Mouse (Mus musculus): Measurements from ENCODE around the gene Pdik1l. TPM values are rescaled to one million over a fixed set of nuclear protein-coding genes. Genes with fewer than 3 reads are reported as not detected.
"Not testable (repeated sequence)": the region's sequence is repeated elsewhere in the genome, so short reads cannot be mapped to it uniquely, and the experiment has no call there.

Pdik1l gene
- total and polyA plus RNA-seq, 2 experiments from 2014 or later = 30.8 to 44.8 TPM

DNA sequence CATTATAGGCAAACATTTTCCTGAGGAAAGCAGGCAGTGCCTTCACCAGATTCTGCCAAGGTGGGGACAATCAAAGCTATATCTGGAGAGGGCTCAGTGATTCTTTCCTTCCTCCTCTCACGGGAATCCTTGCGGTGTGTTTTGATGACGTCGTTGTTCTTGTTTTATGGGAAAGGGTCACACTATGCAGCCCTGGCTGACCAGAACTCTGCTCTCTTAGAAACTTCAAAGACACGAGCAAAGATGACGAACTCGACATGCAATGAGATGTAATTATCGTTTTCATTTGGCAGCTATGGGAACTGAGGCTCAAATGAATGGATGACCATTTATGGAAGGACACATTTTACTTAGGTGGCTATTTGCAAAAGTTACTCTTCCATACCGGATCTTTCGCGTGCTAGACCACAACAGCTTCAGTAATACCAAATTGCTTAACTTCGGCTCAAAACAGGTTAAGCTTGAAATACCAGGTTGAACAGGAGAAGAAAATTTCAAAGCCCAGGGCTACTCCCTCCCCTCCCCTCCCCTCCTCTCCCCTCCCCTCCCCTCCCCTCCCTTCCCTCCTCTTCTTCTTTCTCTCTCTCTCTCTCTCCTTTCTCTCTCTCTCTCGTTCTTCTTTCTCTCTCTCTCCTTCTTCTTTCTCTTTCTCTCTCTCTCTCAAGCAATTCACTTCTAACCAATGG is 14.8 kb downstream of the Pdik1l start:
- 39% methylated on average over 12 of the region's 13 CpGs for WGBS
- H3K9ac ChIP-seq (replicated peaks; ENCODE audit: low read length, poor library complexity, severe bottlenecking) = no peak overlapping the region
- H3K27me3 ChIP-seq (ENCODE audit: insufficient read depth, low read length) = no peaks in the 10 kb centered on the region
- no peak for DNase-seq (ENCODE audit: low spot score)
- H3K27ac ChIP-seq (ENCODE audit: low read depth, low read length) = no peak overlapping the region
- no peak overlapping the region for H3K4me3 ChIP-seq (ENCODE audit: low read depth, low read length)
- H3K4me2 ChIP-seq (ENCODE audit: low read depth, low read length, poor library complexity, severe bottlenecking) = no peak overlapping the region
- H3K4me1 ChIP-seq (ENCODE audit: insufficient read depth, low read length) = no peaks in the 10 kb centered on the region
- no peak for TF ChIP-seq CTCF (IDR thresholded peaks at IDR 0.05)
- ATAC-seq (ENCODE audit: low FRiP score) = no peak
- H3K36me3 ChIP-seq (ENCODE audit: insufficient read depth, low read length) = peaks cover 14% of the 10 kb centered on the region
- no peaks in the 10 kb centered on the region for H3K9me3 ChIP-seq (ENCODE audit: low read length)

DNA sequence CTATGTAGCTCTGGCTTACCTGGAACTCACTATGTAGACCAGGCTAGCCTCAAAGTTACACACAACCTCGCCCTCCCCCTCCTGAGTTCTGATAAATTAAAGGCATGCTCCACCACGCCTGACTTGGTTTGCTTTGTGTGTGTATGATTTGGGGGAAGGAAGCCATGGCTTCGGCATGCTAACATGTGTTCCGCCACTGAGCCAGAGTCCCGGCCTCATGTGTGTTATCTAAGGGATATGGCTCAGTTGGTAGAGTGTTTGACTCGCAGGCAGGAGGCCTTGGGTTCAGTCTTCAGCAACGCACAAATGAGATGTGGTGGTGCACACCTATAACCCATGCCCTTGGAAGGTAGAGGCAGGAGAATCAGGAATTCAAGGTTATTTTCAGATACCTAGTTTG is 15.7 kb downstream of the Pdik1l start:
- Histone ChIP-seq H3K9me3 (ENCODE audit: low read length) (no peaks in the 10 kb centered on the region), H3K27ac (ENCODE audit: low read depth, low read length) (no peak overlapping the region), H3K9ac (replicated peaks; ENCODE audit: low read length, poor library complexity, severe bottlenecking) (no peak overlapping the region), H3K4me2 (ENCODE audit: low read depth, low read length, poor library complexity, severe bottlenecking) (no peak overlapping the region), H3K27me3 (ENCODE audit: insufficient read depth, low read length) (no peaks in the 10 kb centered on the region), H3K4me3 (ENCODE audit: low read depth, low read length) (no peak overlapping the region), H3K36me3 (ENCODE audit: insufficient read depth, low read length) (peaks cover 8% of the 10 kb centered on the region; the same call in 1 of the 2 replicates), H3K4me1 (ENCODE audit: insufficient read depth, low read length) (no peaks in the 10 kb centered on the region)
- ATAC-seq (ENCODE audit: low FRiP score) (no peak), DNase-seq (ENCODE audit: low spot score) (no peak)
- WGBS = 81% methylated on average over 7 of the region's 7 CpGs
- no peak for TF ChIP-seq CTCF (IDR thresholded peaks at IDR 0.05)

DNA sequence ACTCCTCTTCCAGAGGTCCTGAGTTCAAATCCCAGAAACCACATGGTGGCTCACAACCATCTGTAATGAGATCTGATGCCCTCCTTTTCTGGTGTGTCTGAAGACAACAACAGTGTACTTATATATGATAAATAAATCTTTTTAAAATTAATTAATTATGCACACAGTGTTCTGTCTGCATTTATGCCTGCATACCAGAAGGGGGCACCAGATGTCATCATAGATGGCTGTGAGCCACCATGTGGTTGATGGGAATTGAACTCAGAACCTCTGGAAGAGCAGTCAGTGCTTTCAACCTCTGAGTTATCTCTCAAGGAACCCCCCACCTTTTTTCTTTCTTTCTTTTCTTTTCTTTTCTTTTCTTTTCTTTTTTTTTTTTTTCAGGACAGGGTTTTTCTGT is 18.1 kb downstream of the Pdik1l start:
- not testable (repeated sequence) for H3K4me1 ChIP-seq (ENCODE audit: insufficient read depth, low read length); H3K27me3 ChIP-seq (ENCODE audit: insufficient read depth, low read length); H3K36me3 ChIP-seq (ENCODE audit: insufficient read depth, low read length); H3K9me3 ChIP-seq (ENCODE audit: low read length); ATAC-seq (ENCODE audit: low FRiP score); H3K27ac ChIP-seq (ENCODE audit: low read depth, low read length); H3K4me2 ChIP-seq (ENCODE audit: low read depth, low read length, poor library complexity, severe bottlenecking); H3K4me3 ChIP-seq (ENCODE audit: low read depth, low read length); H3K9ac ChIP-seq (replicated peaks; ENCODE audit: low read length, poor library complexity, severe bottlenecking); DNase-seq (ENCODE audit: low spot score)
- peak; percentile 50 for TF ChIP-seq CTCF (IDR thresholded peaks at IDR 0.05)

DNA sequence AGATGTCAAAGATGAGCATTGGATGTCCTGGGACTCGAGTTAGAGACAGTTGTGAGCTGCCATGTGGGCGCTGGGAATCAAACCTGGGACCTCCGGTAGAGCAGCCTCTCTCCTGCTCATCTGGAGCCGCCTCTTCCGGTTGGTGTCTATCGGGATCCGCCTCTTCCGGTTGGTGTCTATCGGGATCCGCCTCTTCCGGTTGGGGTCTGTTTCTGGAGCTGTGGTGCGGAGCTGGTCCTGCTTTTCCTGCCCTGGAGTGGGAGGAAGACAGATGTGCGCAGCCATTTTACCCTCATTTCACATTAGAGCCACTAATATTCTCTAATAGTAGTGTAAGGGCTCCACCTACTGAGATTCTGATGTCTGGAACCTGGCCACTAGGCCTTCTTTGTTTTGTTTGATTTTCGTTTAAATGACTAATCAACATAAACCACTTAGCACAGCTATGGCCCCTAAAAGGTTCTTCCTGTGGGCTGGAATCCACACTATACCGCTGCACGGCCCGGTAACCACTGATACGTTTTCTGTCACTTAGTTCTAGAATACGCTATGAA is 19.5 kb downstream of the Pdik1l start:
- ATAC-seq (ENCODE audit: low FRiP score) = no peak
- no peak overlapping the region for H3K4me3 ChIP-seq (ENCODE audit: low read depth, low read length)
- H3K9ac ChIP-seq (replicated peaks; ENCODE audit: low read length, poor library complexity, severe bottlenecking) = no peak overlapping the region
- no peaks in the 10 kb centered on the region for H3K27me3 ChIP-seq (ENCODE audit: insufficient read depth, low read length)
- peak; percentile 28; the same call in 1 of the 2 replicates for TF ChIP-seq CTCF (IDR thresholded peaks at IDR 0.05)
- no peaks in the 10 kb centered on the region for H3K36me3 ChIP-seq (ENCODE audit: insufficient read depth, low read length)
- H3K27ac ChIP-seq (ENCODE audit: low read depth, low read length) = no peak overlapping the region
- H3K4me1 ChIP-seq (ENCODE audit: insufficient read depth, low read length) = no peaks in the 10 kb centered on the region
- no peak for DNase-seq (ENCODE audit: low spot score)
- H3K4me2 ChIP-seq (ENCODE audit: low read depth, low read length, poor library complexity, severe bottlenecking) = no peak overlapping the region
- H3K9me3 ChIP-seq (ENCODE audit: low read length) = no peaks in the 10 kb centered on the region
- 87% methylated on average over 19 of the region's 19 CpGs for WGBS

DNA sequence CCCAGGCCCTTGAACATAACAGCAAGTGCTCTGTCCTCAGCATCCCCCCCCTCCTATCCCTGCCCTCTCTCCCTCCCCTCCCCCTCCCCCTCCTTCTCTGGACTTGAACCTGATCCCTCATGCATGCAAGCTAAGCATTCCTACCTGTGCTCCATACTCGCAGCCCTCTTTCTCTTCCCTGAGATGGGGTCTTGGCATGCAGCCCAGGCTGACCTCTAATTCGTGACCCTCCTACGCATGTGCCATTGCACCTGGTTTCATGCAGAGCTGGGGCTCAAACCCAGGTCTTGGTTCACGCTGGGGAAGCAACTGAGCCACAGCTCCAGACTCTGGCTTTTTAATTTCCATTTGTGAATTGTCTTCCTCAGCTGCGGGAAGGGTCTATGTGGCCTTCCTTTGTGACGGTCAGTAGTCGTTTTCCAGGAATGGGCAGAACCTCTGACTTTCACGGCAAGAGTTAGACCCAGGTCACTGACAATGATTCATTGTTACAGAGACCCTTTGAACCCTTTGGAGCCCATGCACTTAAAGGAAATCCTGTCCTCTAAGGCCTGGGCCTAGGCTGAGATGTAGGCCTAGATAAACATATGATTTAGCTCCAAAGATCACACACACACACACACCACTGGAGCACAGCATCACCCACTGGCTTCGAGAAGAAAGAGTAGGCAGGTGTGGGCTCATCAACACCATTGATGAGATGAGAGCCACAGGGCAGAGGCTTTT is 21.7 kb downstream of the Pdik1l start:
- Histone ChIP-seq H3K9ac (replicated peaks; ENCODE audit: low read length, poor library complexity, severe bottlenecking) (no peak overlapping the region), H3K4me1 (ENCODE audit: insufficient read depth, low read length) (no peaks in the 10 kb centered on the region), H3K36me3 (ENCODE audit: insufficient read depth, low read length) (no peaks in the 10 kb centered on the region), H3K4me2 (ENCODE audit: low read depth, low read length, poor library complexity, severe bottlenecking) (no peak overlapping the region), H3K4me3 (ENCODE audit: low read depth, low read length) (no peak overlapping the region), H3K27ac (ENCODE audit: low read depth, low read length) (no peak overlapping the region), H3K9me3 (ENCODE audit: low read length) (no peaks in the 10 kb centered on the region), H3K27me3 (ENCODE audit: insufficient read depth, low read length) (no peaks in the 10 kb centered on the region)
- 75% methylated on average over 9 of the region's 9 CpGs for WGBS
- DNase-seq (ENCODE audit: low spot score) (no peak), ATAC-seq (ENCODE audit: low FRiP score) (no peak)
- no peak for TF ChIP-seq CTCF (IDR thresholded peaks at IDR 0.05)

DNA sequence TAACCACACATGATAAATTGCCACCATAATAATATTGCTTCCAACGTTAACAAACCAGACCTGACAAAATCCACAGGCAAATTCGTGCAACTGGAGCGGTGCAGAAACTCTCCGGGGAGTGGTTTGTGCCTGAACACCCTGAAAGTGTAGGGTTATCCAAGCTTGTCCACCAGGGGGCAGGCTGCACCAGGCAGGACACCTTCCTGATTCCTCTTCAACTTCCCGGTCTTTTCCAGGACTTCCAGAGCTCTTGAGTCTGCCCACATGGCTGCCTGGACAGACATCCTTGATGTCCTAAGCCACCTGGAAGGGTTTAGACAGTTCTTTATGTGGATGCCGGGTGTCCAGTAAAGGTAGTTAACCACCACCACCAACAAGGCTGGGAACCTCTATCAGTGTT is 24.5 kb downstream of the Pdik1l start:
- Histone ChIP-seq H3K9ac (replicated peaks; ENCODE audit: low read length, poor library complexity, severe bottlenecking) (no peak overlapping the region), H3K27me3 (ENCODE audit: insufficient read depth, low read length) (no peaks in the 10 kb centered on the region), H3K9me3 (ENCODE audit: low read length) (no peaks in the 10 kb centered on the region), H3K4me3 (ENCODE audit: low read depth, low read length) (no peak overlapping the region), H3K27ac (ENCODE audit: low read depth, low read length) (no peak overlapping the region), H3K4me1 (ENCODE audit: insufficient read depth, low read length) (no peaks in the 10 kb centered on the region), H3K36me3 (ENCODE audit: insufficient read depth, low read length) (no peaks in the 10 kb centered on the region), H3K4me2 (ENCODE audit: low read depth, low read length, poor library complexity, severe bottlenecking) (no peak overlapping the region)
- TF ChIP-seq CTCF (IDR thresholded peaks at IDR 0.05) = peak; percentile 62
- ATAC-seq (ENCODE audit: low FRiP score) (no peak), DNase-seq (ENCODE audit: low spot score) (no peak)
- 40% methylated on average over 6 of the region's 6 CpGs for WGBS
